Mouse (Mus musculus): ENCODE measurements at regions not wholly inside any gene's neighbourhood (a gene's known extent, or its start where the extent isn't known, plus 50 kb on each side); places are given as distances from the start of the nearest gene placed in this dataset.
A peak's percentile ranks its signal among the peaks of the same experiment; 100 is the strongest.

DNA sequence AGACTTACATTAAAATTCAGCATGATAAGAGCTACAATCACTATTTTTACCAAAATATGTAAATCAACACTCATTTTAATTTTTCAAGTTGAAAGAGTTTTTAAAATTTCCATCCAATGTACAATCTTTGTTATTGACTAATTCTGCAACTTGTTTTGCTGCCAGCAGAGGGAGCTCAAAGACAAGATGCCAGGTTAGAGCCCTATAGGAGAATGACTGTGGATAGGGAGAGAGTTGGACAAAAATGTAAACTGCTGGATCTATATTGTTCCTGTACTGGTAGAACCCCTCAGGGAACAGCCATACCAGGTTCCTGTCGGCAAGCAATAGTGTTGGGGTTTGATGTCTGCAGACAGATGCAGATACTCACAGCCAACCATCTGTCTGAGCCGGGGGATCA is 288.8 kb upstream of the 4930550L24Rik start:
- DNase-seq (ENCODE audit: extremely low spot score, low read depth, low spot score): peak; percentile 8

All from hindlimb bud, embryonic 11.5 days (tissue).